Mouse (Mus musculus) midbrain, embryonic 12.5 days (tissue): ENCODE measurements around the gene Psmd11. TPM values are rescaled to one million over a fixed set of nuclear protein-coding genes. Genes with fewer than 3 reads are reported as not detected.
A peak's percentile ranks its signal among the peaks of the same experiment; 100 is the strongest.
"Not testable (repeated sequence)": the region's sequence is repeated elsewhere in the genome, so short reads cannot be mapped to it uniquely, and the experiment has no call there.

Experiments
- ATAC-seq: fragments of 200-750 bp; cut with Nextera tagmentation; 2 replicates; pipeline ENCODE4 v1.8.0; 2017; ENCODE audit warnings: low read depth, moderate TSS enrichment, moderate library complexity; ENCODE audit not compliant: low FRiP score
- H3K27ac ChIP-seq: fragments of 300-500 bp; sonication (generic); replicated peaks from 2 replicates; pipeline ENCODE4 v1.5.1; 2016; ENCODE audit warnings: mild to moderate bottlenecking
- H3K27me3 ChIP-seq: fragments of 300-500 bp; sonication (generic); 2 replicates; pipeline ENCODE4 v1.6.1; 2016; ENCODE audit warnings: mild to moderate bottlenecking
- H3K36me3 ChIP-seq: fragments of 300-500 bp; sonication (generic); 2 replicates; pipeline ENCODE4 v1.6.1; 2016
- H3K4me1 ChIP-seq: fragments of 300-500 bp; sonication (generic); 2 replicates; pipeline ENCODE4 v1.6.1; 2016
- H3K4me2 ChIP-seq: fragments of 300-500 bp; sonication (generic); replicated peaks from 2 replicates; pipeline ENCODE4 v1.6.1; 2016; ENCODE audit warnings: mild to moderate bottlenecking, moderate library complexity
- H3K4me3 ChIP-seq: fragments of 300-500 bp; sonication (generic); 2 replicates; pipeline ENCODE4 v1.5.1; 2016; ENCODE audit warnings: mild to moderate bottlenecking
- H3K9ac ChIP-seq: fragments of 300-500 bp; sonication (generic); replicated peaks from 2 replicates; pipeline ENCODE4 v1.6.1; 2016; ENCODE audit warnings: mild to moderate bottlenecking, moderate library complexity
- H3K9me3 ChIP-seq: fragments of 300-500 bp; sonication (generic); 2 replicates; pipeline ENCODE4 v1.6.1; 2016; ENCODE audit warnings: mild to moderate bottlenecking
- WGBS: fragments of 180-500 bp; shearing (Covaris S2); methylation state at CpG from one replicate; pipeline ENCODE4 v1.1.7; 2016; 5-methylcytosine and 5-hydroxymethylcytosine counted together
- polyA plus RNA-seq: library from polyadenylated mRNA; unstranded; fragments of >200 nt; fragmentation: Nextera tagmentation; extraction: Ambion mirVana; gene quantifications from 2 replicates; pipeline ENCODE4 v1.2.1, GENCODE M21; 2016

Gene Psmd11
- polyA plus RNA-seq, 1 experiment from 2014 or later = 347 TPM

GRCm38 (mm10) chr11:80430366-80430910 is 2.0 kb downstream of the Psmd11 start:
- 94% methylated on average over 3 of the region's 3 CpGs for WGBS
- ATAC-seq = no peak
- Histone ChIP-seq H3K4me2 (no peak overlapping the region), H3K4me1 (peaks cover 9% of the 10 kb centered on the region), H3K36me3 (peaks cover 33% of the 10 kb centered on the region), H3K27me3 (no peaks in the 10 kb centered on the region), H3K27ac (no peak overlapping the region), H3K9ac (no peak overlapping the region), H3K9me3 (no peaks in the 10 kb centered on the region), H3K4me3 (no peak overlapping the region)

- peaks cover 58% of the 10 kb centered on the region for H3K36me3 ChIP-seq
These were observed 18.5 kb downstream of the Psmd11 start for GRCm38 (mm10) chr11:80446916-80447315.

GRCm38 (mm10) chr11:80449859-80450258 is 21.4 kb downstream of the Psmd11 start:
- Histone ChIP-seq H3K4me1 (no peaks in the 10 kb centered on the region), H3K4me3 (no peak overlapping the region), H3K9ac (no peak overlapping the region), H3K27ac (no peak overlapping the region), H3K27me3 (no peaks in the 10 kb centered on the region), H3K4me2 (no peak overlapping the region), H3K9me3 (no peaks in the 10 kb centered on the region), H3K36me3 (peaks cover 60% of the 10 kb centered on the region)
- WGBS = 97% methylated on average over 2 of the region's 2 CpGs
- ATAC-seq = no peak

More at GRCm38 (mm10) chr11:80446916-80447315, 18.5 kb downstream of the Psmd11 start:
- 90% methylated on average over 3 of the region's 3 CpGs for WGBS
- no peak overlapping the region for H3K4me3 ChIP-seq
- H3K27ac ChIP-seq = no peak overlapping the region
- no peaks in the 10 kb centered on the region for H3K27me3 ChIP-seq
- no peak for ATAC-seq
- H3K4me2 ChIP-seq = no peak overlapping the region
- no peak overlapping the region for H3K9ac ChIP-seq
- H3K9me3 ChIP-seq = no peaks in the 10 kb centered on the region
- no peaks in the 10 kb centered on the region for H3K4me1 ChIP-seq

GRCm38 (mm10) chr11:80452242-80452641 is 23.8 kb downstream of the Psmd11 start:
- Histone ChIP-seq H3K4me3 (no peak overlapping the region), H3K36me3 (peaks cover 55% of the 10 kb centered on the region), H3K4me1 (no peaks in the 10 kb centered on the region), H3K9ac (no peak overlapping the region), H3K4me2 (no peak overlapping the region), H3K9me3 (no peaks in the 10 kb centered on the region), H3K27ac (no peak overlapping the region), H3K27me3 (no peaks in the 10 kb centered on the region)
- ATAC-seq = no peak
- 93% methylated on average over 3 of the region's 3 CpGs for WGBS

GRCm38 (mm10) chr11:80453198-80453597 is 24.8 kb downstream of the Psmd11 start:
- no peaks in the 10 kb centered on the region for H3K9me3 ChIP-seq
- H3K4me1 ChIP-seq = no peaks in the 10 kb centered on the region
- 100% methylated on average over 1 of the region's 1 CpGs for WGBS
- no peak overlapping the region for H3K4me2 ChIP-seq
- H3K4me3 ChIP-seq = no peak overlapping the region
- no peak for ATAC-seq
- H3K27ac ChIP-seq = no peak overlapping the region
- H3K9ac ChIP-seq = no peak overlapping the region
- H3K27me3 ChIP-seq = no peaks in the 10 kb centered on the region
- H3K36me3 ChIP-seq = peaks cover 56% of the 10 kb centered on the region

GRCm38 (mm10) chr11:80463605-80464130 is 35.3 kb downstream of the Psmd11 start:
- not testable (repeated sequence) for H3K27me3 ChIP-seq, H3K4me1 ChIP-seq, H3K4me3 ChIP-seq, H3K4me2 ChIP-seq, H3K9ac ChIP-seq, ATAC-seq, H3K27ac ChIP-seq, H3K9me3 ChIP-seq
- WGBS = 92% methylated on average over 4 of the region's 4 CpGs
- H3K36me3 ChIP-seq = peaks cover 88% of the 10 kb centered on the region

- Histone ChIP-seq H3K27me3 (peaks cover 22% of the 10 kb centered on the region), H3K9me3 (no peaks in the 10 kb centered on the region), H3K27ac (no peak overlapping the region), H3K36me3 (peaks cover 63% of the 10 kb centered on the region), H3K9ac (no peak overlapping the region), H3K4me1 (peaks cover 7% of the 10 kb centered on the region), H3K4me3 (no peak overlapping the region), H3K4me2 (no peak overlapping the region)
- ATAC-seq = no peak
- 85% methylated on average over 16 of the region's 16 CpGs for WGBS
These were observed 43.6 kb downstream of the Psmd11 start for GRCm38 (mm10) chr11:80471836-80472605.

- 71% methylated on average over 2 of the region's 2 CpGs for WGBS
- no peak for ATAC-seq
- H3K4me3 ChIP-seq = no peak overlapping the region
- H3K4me1 ChIP-seq = peaks cover 22% of the 10 kb centered on the region
- no peak overlapping the region for H3K27ac ChIP-seq
- no peak overlapping the region for H3K9ac ChIP-seq
- no peak overlapping the region for H3K4me2 ChIP-seq
- H3K27me3 ChIP-seq = peaks cover 38% of the 10 kb centered on the region
- H3K36me3 ChIP-seq = peaks cover 45% of the 10 kb centered on the region
- no peaks in the 10 kb centered on the region for H3K9me3 ChIP-seq
These were observed 45.8 kb downstream of the Psmd11 start for GRCm38 (mm10) chr11:80474175-80474691.

- WGBS = 93% methylated on average over 11 of the region's 11 CpGs
- H3K9ac ChIP-seq = no peak overlapping the region
- H3K27ac ChIP-seq = peak overlapping the region; percentile 96; the same call in 1 of the 2 replicates
- H3K4me1 ChIP-seq = peaks cover 28% of the 10 kb centered on the region
- no peak for ATAC-seq
- H3K9me3 ChIP-seq = no peaks in the 10 kb centered on the region
- H3K4me3 ChIP-seq = no peak overlapping the region
- H3K4me2 ChIP-seq = no peak overlapping the region
- peaks cover 43% of the 10 kb centered on the region for H3K27me3 ChIP-seq
- peaks cover 45% of the 10 kb centered on the region for H3K36me3 ChIP-seq
These were observed 46.4 kb downstream of the Psmd11 start for GRCm38 (mm10) chr11:80474846-80475245.

GRCm38 (mm10) chr11:80475544-80475943 is 47.1 kb downstream of the Psmd11 start:
- H3K4me1 ChIP-seq = peaks cover 30% of the 10 kb centered on the region
- no peaks in the 10 kb centered on the region for H3K9me3 ChIP-seq
- H3K27me3 ChIP-seq = peaks cover 44% of the 10 kb centered on the region
- peak overlapping the region; percentile 96 for H3K27ac ChIP-seq
- H3K9ac ChIP-seq = no peak overlapping the region
- WGBS = 81% methylated on average over 9 of the region's 9 CpGs
- H3K4me3 ChIP-seq = no peak overlapping the region
- H3K4me2 ChIP-seq = peak overlapping the region; percentile 82; the same call in 1 of the 2 replicates
- no peak for ATAC-seq
- H3K36me3 ChIP-seq = peaks cover 39% of the 10 kb centered on the region

GRCm38 (mm10) chr11:80476222-80477189 is 48.1 kb downstream of the Psmd11 start, which contains the start of gene Cdk5r1:
Cdk5r1 (plus strand) TSS chr11:80477023.
- Histone ChIP-seq H3K9ac (peak within 1 kb of the TSS; percentile 96), H3K27me3 (peaks cover 44% of the 10 kb centered on the region), H3K9me3 (no peaks in the 10 kb centered on the region), H3K36me3 (peaks cover 32% of the 10 kb centered on the region), H3K4me1 (peaks cover 36% of the 10 kb centered on the region), H3K4me3 (peak within 1 kb of the TSS; percentile 89), H3K27ac (peak within 1 kb of the TSS; percentile 96), H3K4me2 (peak within 1 kb of the TSS; percentile 82)
- under 1% methylated on average over 94 of the region's 116 CpGs for WGBS
- ATAC-seq = peak; percentile 88
